Mouse (Mus musculus) cerebellum, adult 9-11 months (tissue): ENCODE data around the gene Rapgef3.

Source experiments
- DNase-seq: peaks from one replicate; pipeline ENCODE4 v3.0.0; 2022

The Rapgef3 gene

DNA sequence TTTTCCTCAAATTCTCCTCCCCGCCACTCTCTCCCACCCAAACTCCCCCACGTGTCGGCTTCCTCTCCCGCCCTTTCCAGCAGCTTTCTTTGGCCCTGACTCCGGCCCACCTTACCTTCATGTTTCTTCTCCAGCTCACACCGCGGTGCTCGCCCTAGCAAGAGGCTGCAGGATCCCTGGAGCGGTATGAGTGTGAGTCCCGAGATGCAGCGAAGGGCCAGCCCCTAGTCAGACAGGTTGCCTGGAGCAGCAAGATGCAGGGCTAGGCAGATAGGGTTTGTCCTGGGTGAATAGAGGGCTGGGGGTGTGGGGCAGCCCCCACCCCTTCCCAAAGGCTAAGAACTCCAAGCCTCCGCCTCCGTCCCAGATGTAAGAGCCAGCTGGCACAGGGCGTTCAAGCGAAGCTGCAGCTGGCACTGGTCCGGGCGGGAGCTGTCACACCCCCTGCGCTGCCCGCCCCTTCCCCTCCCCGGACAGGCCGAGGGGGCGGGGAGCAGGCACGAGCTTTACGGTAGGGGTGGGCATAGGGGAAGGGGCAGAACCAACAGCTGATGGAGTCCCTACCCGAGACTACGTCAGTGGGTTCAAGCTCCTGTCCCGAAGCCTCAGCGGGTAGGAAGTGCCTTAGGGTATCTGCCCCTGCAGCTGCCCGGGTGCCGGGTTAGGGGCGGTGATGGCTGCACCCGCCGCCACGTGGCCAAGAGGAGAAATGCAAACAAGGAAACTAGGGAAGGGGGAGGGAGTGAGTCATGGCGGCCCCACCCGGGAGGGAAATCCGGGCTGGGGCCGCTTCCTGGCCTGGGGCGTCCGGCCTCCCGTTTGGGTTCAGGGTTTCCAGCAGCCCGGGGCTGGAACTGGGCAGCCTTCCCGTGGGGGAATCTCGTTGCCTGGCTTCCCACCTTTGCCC, at the start of gene Rapgef3:
TSS of gene Rapgef3 (minus strand) at position 693 of the 907 bp plus-strand sequence.
- peak; percentile 53 for DNase-seq

GRCm38 (mm10) chr15:97816199-97816994, 48.6 kb upstream of the Rapgef3 start:
- no peak for DNase-seq

DNA sequence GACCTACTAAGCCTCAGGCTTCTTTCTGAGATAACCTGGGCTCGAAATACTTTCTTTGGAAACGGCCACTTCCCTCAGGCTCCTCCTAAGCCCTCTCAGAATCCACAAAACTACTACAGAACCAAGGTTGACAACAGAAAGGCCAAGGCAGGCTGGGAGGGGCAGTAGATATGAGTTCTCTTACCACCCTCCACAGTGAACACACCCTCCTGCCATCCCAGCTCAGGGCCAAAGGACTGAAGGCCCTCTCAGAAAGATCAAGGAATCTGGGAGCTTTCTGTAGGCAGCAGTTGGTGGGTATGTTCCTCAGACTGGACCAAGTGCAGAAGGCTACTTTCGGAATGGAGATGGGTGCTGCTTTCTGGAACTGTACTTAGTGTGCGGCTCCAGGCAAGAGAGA, 47.5 kb upstream of the Rapgef3 start:
- no peak for DNase-seq

DNA sequence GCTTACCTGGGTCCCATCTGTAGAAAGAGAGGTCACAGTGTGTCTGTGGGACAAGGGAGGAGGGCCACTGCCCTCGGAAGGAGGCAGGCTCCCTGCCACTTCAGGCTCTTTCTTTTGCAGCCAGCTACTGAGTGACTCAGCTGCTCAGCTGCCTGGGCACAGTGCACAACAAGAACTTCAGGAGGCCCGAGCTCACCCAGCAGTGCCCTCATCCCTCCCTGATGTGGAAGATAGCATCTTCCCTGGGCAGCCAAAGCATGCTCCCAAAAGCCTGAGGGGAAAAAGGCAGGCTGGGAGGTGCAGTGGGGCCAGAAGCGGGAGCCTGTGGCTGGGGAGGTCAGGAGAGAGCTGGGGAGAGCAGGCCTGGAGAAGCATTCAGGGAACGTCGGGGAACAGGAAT, 46.9 kb upstream of the Rapgef3 start:
- DNase-seq: no peak

- peak; percentile 94 for DNase-seq
Measured at GRCm38 (mm10) chr15:97813452-97814204, 45.9 kb upstream of the Rapgef3 start.

DNA sequence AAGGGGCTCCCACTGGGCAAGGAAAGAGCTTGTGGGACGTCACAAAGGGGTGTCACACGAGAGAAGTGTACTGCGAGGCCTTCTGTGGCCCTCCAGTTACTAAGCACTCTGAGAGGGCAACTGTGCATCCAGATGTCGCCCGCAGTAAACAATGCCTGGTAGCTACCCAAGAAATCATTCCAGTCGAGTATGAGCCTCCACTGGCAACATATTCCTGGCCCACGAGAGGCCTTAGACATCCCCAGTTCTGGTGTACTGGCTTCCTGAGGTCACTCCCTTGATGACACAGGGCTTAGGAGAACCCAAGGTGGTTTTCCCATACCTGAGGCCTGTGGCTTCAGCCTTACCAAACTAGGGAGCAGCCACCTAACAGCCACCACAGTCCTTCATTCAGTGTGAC, 45.1 kb upstream of the Rapgef3 start:
- DNase-seq: no peak

DNA sequence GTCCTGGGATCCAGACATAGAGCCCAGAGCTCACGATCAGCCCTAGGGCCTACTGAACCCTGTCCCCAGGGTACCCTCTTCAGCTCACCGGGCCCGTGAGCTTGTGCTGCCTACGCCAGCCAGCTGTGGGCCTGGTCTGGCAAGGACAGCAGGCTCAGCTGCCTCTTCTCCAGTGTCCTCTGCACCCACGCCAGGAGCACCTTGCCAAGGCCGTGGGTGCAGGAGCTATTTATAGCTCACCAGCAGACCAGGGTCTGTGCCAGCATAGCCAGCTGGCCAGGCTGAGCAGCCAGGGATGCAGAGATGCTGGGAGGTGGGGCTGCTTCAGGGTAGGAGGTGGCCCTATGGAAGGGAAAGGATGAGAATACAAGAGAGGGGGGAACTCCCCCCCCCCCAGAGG, 44.4 kb upstream of the Rapgef3 start:
- peak; percentile 93 for DNase-seq

DNA sequence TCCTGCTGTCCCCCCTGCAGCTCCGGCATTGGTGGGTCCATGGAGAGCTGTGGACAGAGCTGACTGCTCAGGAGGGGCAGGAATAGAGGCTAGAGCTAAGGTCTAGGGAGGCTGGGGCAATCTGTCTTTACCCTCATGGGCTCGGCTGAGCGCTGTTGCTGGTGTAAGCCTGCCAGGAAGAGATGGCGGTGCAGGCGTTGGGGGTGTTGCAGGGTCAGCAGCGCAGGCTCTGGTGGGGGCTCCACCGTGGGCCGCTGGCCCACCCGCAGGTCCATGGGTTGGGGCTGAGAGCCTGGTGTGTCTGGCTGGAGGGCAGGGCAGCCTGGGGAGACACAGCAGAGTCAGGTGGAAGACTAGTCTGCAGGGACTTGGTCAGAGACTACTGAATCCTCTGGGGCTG, 43.5 kb upstream of the Rapgef3 start:
- peak; percentile 55 for DNase-seq

DNA sequence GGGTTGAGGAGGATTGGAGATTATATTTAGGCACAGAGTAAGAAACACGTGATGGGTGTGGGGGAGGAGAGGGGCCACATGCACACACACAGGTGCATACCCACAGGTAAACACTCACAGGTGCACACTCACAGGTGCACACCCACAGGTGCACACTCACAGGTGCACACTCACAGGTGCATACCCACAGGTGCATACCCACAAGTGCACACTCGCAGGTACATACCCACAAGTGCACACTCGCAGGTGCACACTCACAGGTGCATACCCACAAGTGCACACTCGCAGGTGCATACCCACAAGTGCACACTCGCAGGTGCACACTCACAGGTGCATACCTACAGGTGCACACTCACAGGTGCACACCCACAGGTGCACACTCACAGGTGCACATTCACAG, 42.6 kb upstream of the Rapgef3 start:
- DNase-seq: no peak

GRCm38 (mm10) chr15:97809942-97810341, 42.2 kb upstream of the Rapgef3 start:
- DNase-seq: no peak

DNA sequence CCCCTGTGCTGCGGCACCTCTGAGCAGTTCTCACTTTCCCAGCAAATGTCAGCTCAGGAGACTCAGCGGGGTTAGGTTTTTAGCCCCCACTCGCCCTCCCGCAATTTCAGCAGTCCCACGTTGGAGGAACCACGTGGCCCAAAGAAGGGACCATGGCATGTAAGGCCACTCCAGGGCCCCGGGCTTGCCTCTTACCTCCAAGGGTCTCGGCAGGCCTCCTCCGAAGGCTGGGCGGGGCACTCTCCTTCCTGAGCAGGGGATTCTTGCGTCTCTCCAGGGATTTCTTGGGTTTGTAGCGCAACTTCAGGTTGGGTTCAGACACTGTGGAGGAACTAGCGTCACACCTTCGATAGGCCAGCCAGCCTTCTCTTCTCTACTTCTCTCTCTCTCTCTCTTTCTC, 41.4 kb upstream of the Rapgef3 start:
- no peak for DNase-seq

DNA sequence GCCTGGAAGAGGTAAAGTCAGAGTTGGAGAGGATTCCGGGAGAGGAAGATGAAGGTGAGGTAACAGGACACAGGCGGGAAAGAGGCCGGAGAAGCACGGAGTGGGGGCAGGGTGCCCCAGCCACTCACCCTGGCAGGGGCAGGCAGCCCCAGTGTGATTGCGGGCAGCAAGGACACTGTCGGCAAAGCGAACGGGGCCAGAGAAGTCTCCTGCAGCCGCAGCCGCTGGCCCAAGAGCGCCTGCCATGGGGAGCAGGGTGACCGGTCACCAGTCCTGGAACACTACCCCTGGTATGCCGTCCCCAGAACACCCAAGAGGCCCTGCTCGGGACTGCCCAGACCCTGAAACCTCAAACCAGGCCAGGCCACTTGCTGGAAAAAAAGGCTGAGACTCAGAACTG, 40.8 kb upstream of the Rapgef3 start:
- no peak for DNase-seq

GRCm38 (mm10) chr15:97807867-97808266, 40.1 kb upstream of the Rapgef3 start:
- no peak for DNase-seq

DNA sequence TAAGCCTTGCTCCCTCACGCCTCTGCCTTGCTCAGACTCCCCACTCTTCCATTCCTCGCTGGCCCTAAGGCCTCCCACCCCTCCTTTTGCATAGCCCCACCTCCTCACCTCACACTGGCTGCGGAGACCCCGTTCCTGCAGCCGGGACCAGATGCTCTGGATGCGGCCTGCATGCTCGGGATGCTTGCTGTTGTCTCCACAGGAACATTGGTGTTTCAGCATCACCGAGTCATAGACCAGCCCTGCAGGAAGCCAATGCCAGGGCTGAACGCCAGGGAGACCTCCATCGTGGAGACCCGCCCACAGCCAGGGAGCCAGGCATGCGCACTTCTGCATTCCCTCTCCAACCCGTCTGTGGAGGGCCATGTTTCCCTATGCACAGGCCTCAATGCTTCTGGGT, 34.8 kb upstream of the Rapgef3 start:
- peak; percentile 12 for DNase-seq

- DNase-seq: peak; percentile 34
Measured at GRCm38 (mm10) chr15:97801811-97802210, 34.0 kb upstream of the Rapgef3 start.

GRCm38 (mm10) chr15:97800853-97801252, 33.1 kb upstream of the Rapgef3 start:
- peak; percentile 9 for DNase-seq

- DNase-seq: no peak
Measured at GRCm38 (mm10) chr15:97799446-97799845, 31.7 kb upstream of the Rapgef3 start.

- no peak for DNase-seq
Measured at GRCm38 (mm10) chr15:97798134-97798533, 30.4 kb upstream of the Rapgef3 start.

GRCm38 (mm10) chr15:97796674-97797310, 29.0 kb upstream of the Rapgef3 start:
- peak; percentile 16 for DNase-seq

- DNase-seq: peak; percentile 26
Measured at GRCm38 (mm10) chr15:97795559-97796235, 27.9 kb upstream of the Rapgef3 start.

DNA sequence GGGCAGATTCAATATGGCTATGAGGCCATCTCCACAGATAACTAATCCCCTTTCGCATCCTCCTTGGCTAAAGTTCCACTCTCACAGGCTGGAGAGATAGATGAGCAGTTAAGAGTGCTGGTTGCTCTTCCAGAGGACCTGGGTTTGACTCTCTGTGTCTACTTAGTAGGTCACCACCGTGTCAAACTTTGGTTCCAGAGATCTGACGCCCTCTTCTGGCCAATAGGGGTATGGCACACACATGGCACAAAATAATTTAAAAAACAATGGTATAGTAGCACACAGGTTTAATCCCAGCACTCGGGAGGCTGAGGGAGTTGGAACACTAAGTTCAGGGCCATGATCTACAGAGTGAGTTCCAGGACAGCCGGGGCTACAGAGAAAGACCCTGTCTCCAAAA, 26.5 kb upstream of the Rapgef3 start:
- DNase-seq: no peak
